Comparison of ENCODE assay signal across 9 mouse cellular contexts in the genomic region with DNA sequence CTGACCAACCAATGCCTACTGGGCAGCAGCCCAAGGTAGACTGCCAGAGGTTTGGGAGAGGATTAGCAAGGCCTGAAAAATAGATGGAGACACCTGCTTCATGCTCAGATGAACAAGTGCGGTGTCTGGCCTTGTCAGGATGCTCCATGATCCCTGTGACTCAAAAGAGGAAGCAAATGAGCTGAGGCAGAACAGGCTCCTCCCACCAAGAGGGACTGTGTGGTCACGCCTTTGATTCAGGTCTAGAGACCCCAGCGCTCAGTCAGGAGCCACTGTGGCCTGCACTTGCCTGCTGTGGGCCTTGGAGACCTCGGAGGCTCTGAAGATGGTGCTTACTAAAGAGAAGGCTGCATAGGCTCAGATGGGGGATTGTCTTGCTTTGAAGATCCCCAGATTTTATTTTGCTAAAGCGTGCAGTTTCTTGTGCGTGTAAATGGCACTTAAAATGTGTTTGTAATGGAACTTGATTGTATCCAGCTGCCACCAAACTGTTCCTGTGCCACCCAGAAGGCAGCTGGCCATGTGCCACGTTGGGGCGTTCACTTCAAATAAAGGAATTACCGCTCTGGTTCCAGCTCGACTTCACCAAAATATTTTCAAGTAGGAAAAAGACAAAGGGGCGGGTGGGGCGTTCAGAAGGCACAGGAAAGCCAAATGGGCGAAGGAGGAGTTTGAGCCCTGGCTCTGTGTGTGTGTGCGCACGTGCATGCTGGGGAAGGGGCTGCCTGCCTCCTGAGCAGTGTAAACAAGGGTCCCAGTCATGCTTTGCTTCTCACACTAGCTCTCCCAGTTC. TPM values are rescaled to one million over a fixed set of nuclear protein-coding genes. Genes with fewer than 3 reads are reported as not detected.
DNase-seq lines count a peak whose midpoint lies in the region; ATAC-seq and TF ChIP-seq lines count a peak whose summit lies in the region.
"Had no signal": no experiment of that assay in that cellular context is flagged by ENCODE, and none has a peak within 500 bp of the region (broad histone marks: within the 10 kb centered on the region; RNA-seq: fewer than 3 reads in every experiment).

No protein-coding gene starts in this region.

- intact Hi-C loops in gastrocnemius, adult 2 months (cut with DNase I) = no loop called here

- DNase-seq in intestine, embryonic 14.5 days (ENCODE audit: low spot score) = peak; percentile 60
- peak; percentile 45 for DNase-seq in c-Kit-positive CD71-negative TER-119-negative erythroid progenitor cells, embryonic 14.5 days (ENCODE audit: low read depth)
- peak; percentile 76 for DNase-seq in gastrocnemius, adult 2 months
- DNase-seq in kidney, adult 18-20 months = peak; percentile 73
- no peak for DNase-seq in limb, embryonic 10.5 days (ENCODE audit: low spot score)

- H3K36me3 ChIP-seq in intestine, embryonic 14.5 days (ENCODE audit: control insufficient read depth, insufficient read depth, low read length) = peaks cover 28% of the 10 kb centered on the region
- H3K36me3 ChIP-seq in intestine, postnatal 0 days (ENCODE audit: control insufficient read depth, insufficient read depth) = peaks cover 24% of the 10 kb centered on the region
- H3K36me3 ChIP-seq in limb, embryonic 10.5 days = peaks cover 35% of the 10 kb centered on the region
- H3K36me3 ChIP-seq in neural tube, embryonic 14.5 days (ENCODE audit: control insufficient read depth, insufficient read depth, low read length) = peaks cover 20% of the 10 kb centered on the region

- H3K27me3 ChIP-seq in intestine, embryonic 14.5 days (replicated peaks; ENCODE audit: control insufficient read depth, insufficient read depth, low read length) = no peaks in the 10 kb centered on the region
- H3K27me3 ChIP-seq in intestine, postnatal 0 days (replicated peaks; ENCODE audit: control insufficient read depth, insufficient read depth, low read length) = no peaks in the 10 kb centered on the region
- no peaks in the 10 kb centered on the region for H3K27me3 ChIP-seq in limb, embryonic 10.5 days (ENCODE audit: low read depth, poor library complexity, severe bottlenecking)
- H3K27me3 ChIP-seq in neural tube, embryonic 14.5 days (ENCODE audit: control insufficient read depth, insufficient read depth, low read length) = no peaks in the 10 kb centered on the region
- H3K27me3 ChIP-seq: liver, embryonic 15.5 days had no signal

- H3K27ac ChIP-seq in intestine, embryonic 14.5 days (ENCODE audit: low read depth) = peak overlapping the region; percentile 64
- no peak overlapping the region for H3K27ac ChIP-seq in intestine, postnatal 0 days (ENCODE audit: low read depth, low read length)
- peak overlapping the region; percentile 80 for H3K27ac ChIP-seq in gastrocnemius, adult 2 months
- peak overlapping the region; percentile 68 for H3K27ac ChIP-seq in limb, embryonic 10.5 days
- peak overlapping the region; percentile 82 for H3K27ac ChIP-seq in neural tube, embryonic 14.5 days (ENCODE audit: low read depth, low read length)
- H3K27ac ChIP-seq: liver, embryonic 15.5 days had no signal

- H3K9me3 ChIP-seq in intestine, embryonic 14.5 days (ENCODE audit: control insufficient read depth, low read length) = no peaks in the 10 kb centered on the region
- no peaks in the 10 kb centered on the region for H3K9me3 ChIP-seq in intestine, postnatal 0 days (ENCODE audit: control insufficient read depth)
- no peaks in the 10 kb centered on the region for H3K9me3 ChIP-seq in limb, embryonic 10.5 days (replicated peaks)
- no peaks in the 10 kb centered on the region for H3K9me3 ChIP-seq in neural tube, embryonic 14.5 days (ENCODE audit: control insufficient read depth, low read length)
- H3K9me3 ChIP-seq: liver, embryonic 15.5 days had no signal

- 36% methylated on average over 15 of the region's 15 CpGs for WGBS in intestine, embryonic 14.5 days
- WGBS in intestine, postnatal 0 days = 46% methylated on average over 15 of the region's 15 CpGs
- 71% methylated on average over 15 of the region's 15 CpGs for WGBS in limb, embryonic 10.5 days
- 37% methylated on average over 15 of the region's 15 CpGs for WGBS in neural tube, embryonic 14.5 days

- no peak overlapping the region for H3K9ac ChIP-seq in intestine, embryonic 14.5 days (ENCODE audit: low read length)
- no peak overlapping the region for H3K9ac ChIP-seq in intestine, postnatal 0 days (ENCODE audit: low read depth, low read length)
- H3K9ac ChIP-seq in neural tube, embryonic 14.5 days (replicated peaks; ENCODE audit: low read depth, low read length) = no peak overlapping the region
- H3K9ac ChIP-seq: liver, embryonic 15.5 days had no signal

- ATAC-seq in intestine, embryonic 14.5 days (replicated peaks; ENCODE audit: low FRiP score, low TSS enrichment, low read depth) = no peak; the same call in 1 of the 2 replicates
- no peak for ATAC-seq in intestine, postnatal 0 days
- peak; percentile 72 for ATAC-seq in neural tube, embryonic 14.5 days (ENCODE audit: low read depth)
- no peak for ATAC-seq in inflammation-experienced regulatory T-cells, adult 6 months

- no peak overlapping the region for H3K4me2 ChIP-seq in intestine, embryonic 14.5 days (ENCODE audit: low read length)
- H3K4me2 ChIP-seq in intestine, postnatal 0 days (replicated peaks; ENCODE audit: low read depth) = no peak overlapping the region
- no peak overlapping the region for H3K4me2 ChIP-seq in neural tube, embryonic 14.5 days (ENCODE audit: low read depth, low read length)
- H3K4me2 ChIP-seq: liver, embryonic 15.5 days had no signal

- H3K4me3 ChIP-seq in intestine, embryonic 14.5 days (ENCODE audit: low read depth, low read length) = no peak overlapping the region
- no peak overlapping the region for H3K4me3 ChIP-seq in intestine, postnatal 0 days (ENCODE audit: low read depth, low read length)
- H3K4me3 ChIP-seq in gastrocnemius, adult 2 months = peak overlapping the region; percentile 26; the same call in 1 of the 2 replicates
- H3K4me3 ChIP-seq in limb, embryonic 10.5 days = no peak overlapping the region
- H3K4me3 ChIP-seq in neural tube, embryonic 14.5 days (ENCODE audit: low read depth, low read length) = no peak overlapping the region
- H3K4me3 ChIP-seq: liver, embryonic 15.5 days had no signal

- H3K4me1 ChIP-seq in intestine, embryonic 14.5 days (replicated peaks; ENCODE audit: control insufficient read depth, insufficient read depth, low read length) = peaks cover 17% of the 10 kb centered on the region
- no peaks in the 10 kb centered on the region for H3K4me1 ChIP-seq in intestine, postnatal 0 days (replicated peaks; ENCODE audit: control insufficient read depth, insufficient read depth, low read length)
- peaks cover 25% of the 10 kb centered on the region for H3K4me1 ChIP-seq in limb, embryonic 10.5 days
- H3K4me1 ChIP-seq in neural tube, embryonic 14.5 days (ENCODE audit: control insufficient read depth, insufficient read depth, low read length) = peaks cover 13% of the 10 kb centered on the region

- no peak for TF ChIP-seq CTCF in intestine, postnatal 0 days (IDR thresholded peaks at IDR 0.05; ENCODE audit: low read depth)
- TF ChIP-seq CTCF in gastrocnemius, adult 2 months (IDR thresholded peaks at IDR 0.05) = no peak

RNA-seq across cellular contexts. Expression of gene Cyth1, which starts 6.0 kb away (rescaled TPM):
- 8.3 and 9.3 TPM in 2 replicates for polyA plus RNA-seq in intestine, embryonic 14.5 days (2014; fragmentation: Nextera tagmentation; extraction: Ambion mirVana)
- 9.5 and 10.9 TPM in 2 replicates for polyA plus RNA-seq in intestine, postnatal 0 days (2015; fragmentation: Nextera tagmentation; extraction: Ambion mirVana)
- total RNA-seq in gastrocnemius, adult 2 months (2021) = 10 to 100 TPM; 28.6 to 49.6 TPM
- 17.9 and 22.6 TPM in 2 replicates for polyA plus RNA-seq in limb, embryonic 10.5 days (2016; fragmentation: Nextera tagmentation; extraction: Ambion mirVana)
- 16.0 and 17.7 TPM in 2 replicates for polyA plus RNA-seq in neural tube, embryonic 14.5 days (2014; fragmentation: Nextera tagmentation; extraction: Ambion mirVana)
- polyA plus RNA-seq in inflammation-experienced regulatory T-cells, adult 6 months (2017; shearing (Covaris generic)) = 10 to 100 TPM; 33.8 to 51.6 (median 41.7) TPM

RNA-seq across cellular contexts. Expression of gene Usp36, which starts 35.7 kb away (rescaled TPM):
- 18.1 and 18.8 TPM in 2 replicates for polyA plus RNA-seq in intestine, embryonic 14.5 days (2014; fragmentation: Nextera tagmentation; extraction: Ambion mirVana)
- polyA plus RNA-seq in intestine, postnatal 0 days (2015; fragmentation: Nextera tagmentation; extraction: Ambion mirVana) = 6.0 and 6.1 TPM in 2 replicates
- total RNA-seq in gastrocnemius, adult 2 months (2021) = 10 to 100 TPM; 15.7 to 17.4 TPM
- polyA plus RNA-seq in limb, embryonic 10.5 days (2016; fragmentation: Nextera tagmentation; extraction: Ambion mirVana) = 25.6 and 27.4 TPM in 2 replicates
- polyA plus RNA-seq in neural tube, embryonic 14.5 days (2014; fragmentation: Nextera tagmentation; extraction: Ambion mirVana) = 14.5 and 15.2 TPM in 2 replicates
- polyA plus RNA-seq in inflammation-experienced regulatory T-cells, adult 6 months (2017; shearing (Covaris generic)) = 10 to 100 TPM; 14.3 to 24.4 (median 22.5) TPM
